ENCODE assay signal across 8 mouse cellular contexts in the genomic region with DNA sequence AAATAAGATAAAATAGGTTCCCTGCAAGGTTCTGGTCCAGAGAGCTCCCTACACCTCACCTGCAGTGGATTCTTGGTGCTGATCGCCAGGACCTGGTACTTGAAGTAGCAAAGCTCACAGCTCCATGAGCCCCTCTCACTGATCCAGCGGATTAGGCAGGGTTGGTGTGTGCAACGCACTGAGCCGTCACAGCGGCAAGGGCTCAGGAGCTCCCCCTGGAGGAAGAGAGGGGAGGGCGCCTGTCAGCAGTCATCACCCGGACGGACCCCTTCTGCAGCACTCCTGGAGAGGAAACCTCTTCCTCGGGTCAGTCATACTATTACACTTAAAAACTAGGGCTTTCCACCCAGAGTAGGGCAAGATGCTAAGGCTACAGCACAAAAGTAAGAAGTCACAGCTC. TPM values are rescaled to one million over a fixed set of nuclear protein-coding genes. Genes with fewer than 3 reads are reported as not detected.
A peak's percentile ranks its signal among the peaks of the same experiment; 100 is the strongest.
DNase-seq lines count a peak whose midpoint lies in the region; ATAC-seq and TF ChIP-seq lines count a peak whose summit lies in the region.

No protein-coding gene starts in this region.

- peaks cover 5% of the 10 kb centered on the region; the same call in 1 of the 2 replicates for H3K4me1 ChIP-seq in hindbrain, postnatal 0 days (ENCODE audit: insufficient read depth, low read length)
- peaks cover 19% of the 10 kb centered on the region for H3K4me1 ChIP-seq in limb, embryonic 12.5 days (replicated peaks)
- peaks cover 56% of the 10 kb centered on the region for H3K4me1 ChIP-seq in midbrain, embryonic 13.5 days (replicated peaks)
- peaks cover 13% of the 10 kb centered on the region; the same call in 1 of the 2 replicates for H3K4me1 ChIP-seq in spleen, adult 2 months (ENCODE audit: control insufficient read depth, insufficient read depth, insufficient read length)

- DNase-seq in heart, adult 11 months = peak; percentile 95
- DNase-seq in heart, postnatal 25 days (ENCODE audit: low spot score) = no peak
- peak; percentile 75 for DNase-seq in cerebellum, adult 9-11 months
- peak; percentile 84 for DNase-seq in hindbrain, postnatal 0 days (ENCODE audit: low spot score)
- DNase-seq in spleen, adult 2 months (ENCODE audit: low read depth in 1 of 2, low spot score in 2 of 2) = peak; percentile 43 to 77

- peak overlapping the region; percentile 86 for H3K4me3 ChIP-seq in hindbrain, postnatal 0 days (ENCODE audit: low read length)
- H3K4me3 ChIP-seq in limb, embryonic 12.5 days (replicated peaks) = peak overlapping the region; percentile 97
- peak overlapping the region; percentile 94 for H3K4me3 ChIP-seq in midbrain, embryonic 13.5 days (replicated peaks)
- no peak overlapping the region for H3K4me3 ChIP-seq in spleen, adult 2 months (ENCODE audit: extremely low read depth, insufficient read depth, insufficient read length)

- H3K9me3 ChIP-seq in hindbrain, postnatal 0 days (ENCODE audit: low read length) = no peaks in the 10 kb centered on the region
- no peaks in the 10 kb centered on the region for H3K9me3 ChIP-seq in limb, embryonic 12.5 days
- H3K9me3 ChIP-seq in midbrain, embryonic 13.5 days = no peaks in the 10 kb centered on the region

- intact Hi-C loops in heart, postnatal 25 days (cut with DNase I) = no loop called here

- no peak overlapping the region; the same call in 1 of the 2 replicates for H3K9ac ChIP-seq in hindbrain, postnatal 0 days (replicated peaks; ENCODE audit: low read length)
- 0 out of 2 replicates have a peak overlapping the region, but pooled peaks have one; percentile 8 for H3K9ac ChIP-seq in limb, embryonic 12.5 days (replicated peaks)
- H3K9ac ChIP-seq in midbrain, embryonic 13.5 days (replicated peaks) = peak overlapping the region; percentile 96

- WGBS in hindbrain, postnatal 0 days = 0% methylated on average over 9 of the region's 9 CpGs
- under 1% methylated on average over 9 of the region's 9 CpGs for WGBS in limb, embryonic 12.5 days
- 1% methylated on average over 9 of the region's 9 CpGs for WGBS in midbrain, embryonic 13.5 days
- WGBS in spleen, adult 2 months = 2% methylated on average over 9 of the region's 9 CpGs

- ATAC-seq in frontal cortex, adult (ENCODE audit: low TSS enrichment) = peak; percentile 40
- ATAC-seq in hindbrain, postnatal 0 days = peak; percentile 21; the same call in 1 of the 2 replicates
- ATAC-seq in limb, embryonic 12.5 days (ENCODE audit: insufficient number of reproducible peaks, insufficient read depth, low FRiP score, low TSS enrichment, low read depth) = 0 out of 2 replicates have a peak, but pooled peaks have one; percentile 9
- peak; percentile 34 for ATAC-seq in midbrain, embryonic 13.5 days

- no peaks in the 10 kb centered on the region for H3K27me3 ChIP-seq in hindbrain, postnatal 0 days (ENCODE audit: insufficient read depth, low read length)
- peaks cover 54% of the 10 kb centered on the region for H3K27me3 ChIP-seq in limb, embryonic 12.5 days
- no peaks in the 10 kb centered on the region for H3K27me3 ChIP-seq in midbrain, embryonic 13.5 days
- H3K27me3 ChIP-seq in spleen, adult 2 months (ENCODE audit: control insufficient read depth, insufficient read depth, low read length) = peaks cover 7% of the 10 kb centered on the region

- peak overlapping the region; percentile 88 for H3K4me2 ChIP-seq in hindbrain, postnatal 0 days (ENCODE audit: low read depth, low read length)
- peak overlapping the region; percentile 97 for H3K4me2 ChIP-seq in limb, embryonic 12.5 days
- peak overlapping the region; percentile 88 for H3K4me2 ChIP-seq in midbrain, embryonic 13.5 days (replicated peaks)

- peak; percentile 95 for TF ChIP-seq CTCF in hindbrain, postnatal 0 days (IDR thresholded peaks at IDR 0.05; ENCODE audit: low read depth)
- TF ChIP-seq CTCF in spleen, adult 2 months (IDR thresholded peaks at IDR 0.05; ENCODE audit: extremely low read depth, insufficient read depth, insufficient read length, insufficient replicate concordance) = peak; percentile 99

- TF ChIP-seq POLR2A in spleen, adult 2 months (IDR thresholded peaks at IDR 0.05; ENCODE audit: low read depth, low read length) = no peak

- no peak overlapping the region for H3K27ac ChIP-seq in hindbrain, postnatal 0 days
- no peak overlapping the region for H3K27ac ChIP-seq in limb, embryonic 12.5 days
- peak overlapping the region; percentile 98 for H3K27ac ChIP-seq in midbrain, embryonic 13.5 days
- H3K27ac ChIP-seq in spleen, adult 2 months (ENCODE audit: insufficient read depth, low read length) = no peak overlapping the region

- H3K36me3 ChIP-seq in hindbrain, postnatal 0 days (ENCODE audit: insufficient read depth, low read length) = peaks cover 35% of the 10 kb centered on the region
- H3K36me3 ChIP-seq in limb, embryonic 12.5 days = peaks cover 30% of the 10 kb centered on the region
- H3K36me3 ChIP-seq in midbrain, embryonic 13.5 days = peaks cover 42% of the 10 kb centered on the region
- H3K36me3 ChIP-seq in spleen, adult 2 months (ENCODE audit: control insufficient read depth, insufficient read depth, low read length) = no peaks in the 10 kb centered on the region

RNA-seq across cellular contexts. Expression of a gene that starts 1.8 kb away (rescaled TPM):
- 1 to 10 TPM; 2.3 to 2.5 TPM for total RNA-seq in heart, postnatal 25 days (2021)
- total RNA-seq in hindbrain, postnatal 0 days (2014; rRNA removed) = 78.3 and 80.1 TPM in 2 replicates
- 6.7 and 7.0 TPM in 2 replicates for polyA plus RNA-seq in hindbrain, postnatal 0 days (2015; fragmentation: Nextera tagmentation; extraction: Ambion mirVana)
- 1.5 and 1.9 TPM in 2 replicates for polyA plus RNA-seq in limb, embryonic 12.5 days (2016; fragmentation: Nextera tagmentation; extraction: Ambion mirVana)
- 5.6 and 6.4 TPM in 2 replicates for polyA plus RNA-seq in midbrain, embryonic 13.5 days (2015; fragmentation: Nextera tagmentation; extraction: Ambion mirVana)
- 3.1 and 4.1 TPM in 2 replicates for polyA plus RNA-seq in spleen, adult 2 months (2012; rRNA removed)

RNA-seq across cellular contexts. Expression of a gene that starts 5.2 kb away (rescaled TPM):
- 10 to 100 TPM; 76.1 to 83.3 TPM for total RNA-seq in heart, postnatal 25 days (2021)
- total RNA-seq in hindbrain, postnatal 0 days (2014; rRNA removed) = 483 and 524 TPM in 2 replicates
- 519 and 563 TPM in 2 replicates for polyA plus RNA-seq in hindbrain, postnatal 0 days (2015; fragmentation: Nextera tagmentation; extraction: Ambion mirVana)
- polyA plus RNA-seq in limb, embryonic 12.5 days (2016; fragmentation: Nextera tagmentation; extraction: Ambion mirVana) = 2,363 and 2,376 TPM in 2 replicates
- 1,636 and 1,639 TPM in 2 replicates for polyA plus RNA-seq in midbrain, embryonic 13.5 days (2015; fragmentation: Nextera tagmentation; extraction: Ambion mirVana)
- 106 and 140 TPM in 2 replicates for polyA plus RNA-seq in spleen, adult 2 months (2012; rRNA removed)

RNA-seq across cellular contexts. Expression of a gene that starts 10.1 kb away (rescaled TPM):
- under 1 TPM in 1 of 2 experiments, not detected in 1; 0.14 TPM for total RNA-seq in heart, postnatal 25 days (2021)
- 0.26 and 0.58 TPM in 2 replicates for total RNA-seq in hindbrain, postnatal 0 days (2014; rRNA removed)
- not detected in 2 replicates for polyA plus RNA-seq in hindbrain, postnatal 0 days (2015; fragmentation: Nextera tagmentation; extraction: Ambion mirVana)
- 0.16 TPM in 1 of 2 replicates, not detected in the other for polyA plus RNA-seq in limb, embryonic 12.5 days (2016; fragmentation: Nextera tagmentation; extraction: Ambion mirVana)
- 0.08 and 0.14 TPM in 2 replicates for polyA plus RNA-seq in midbrain, embryonic 13.5 days (2015; fragmentation: Nextera tagmentation; extraction: Ambion mirVana)
- 0.20 and 0.26 TPM in 2 replicates for polyA plus RNA-seq in spleen, adult 2 months (2012; rRNA removed)

RNA-seq across cellular contexts. Expression of a gene that starts 11.9 kb away (rescaled TPM):
- total RNA-seq in heart, postnatal 25 days (2021) = 10 to 100 TPM; 43.4 to 47.4 TPM
- 113 and 129 TPM in 2 replicates for total RNA-seq in hindbrain, postnatal 0 days (2014; rRNA removed)
- 105 and 107 TPM in 2 replicates for polyA plus RNA-seq in hindbrain, postnatal 0 days (2015; fragmentation: Nextera tagmentation; extraction: Ambion mirVana)
- polyA plus RNA-seq in limb, embryonic 12.5 days (2016; fragmentation: Nextera tagmentation; extraction: Ambion mirVana) = 171 and 172 TPM in 2 replicates
- 136 and 138 TPM in 2 replicates for polyA plus RNA-seq in midbrain, embryonic 13.5 days (2015; fragmentation: Nextera tagmentation; extraction: Ambion mirVana)
- 29.9 and 32.4 TPM in 2 replicates for polyA plus RNA-seq in spleen, adult 2 months (2012; rRNA removed)

RNA-seq across cellular contexts. Expression of a gene that starts 16.8 kb away (rescaled TPM):
- total RNA-seq in heart, postnatal 25 days (2021) = under 1 TPM in 1 of 2 experiments, not detected in 1; 0.11 TPM
- 0.31 TPM in 1 of 2 replicates, not detected in the other for total RNA-seq in hindbrain, postnatal 0 days (2014; rRNA removed)
- polyA plus RNA-seq in hindbrain, postnatal 0 days (2015; fragmentation: Nextera tagmentation; extraction: Ambion mirVana) = 0.19 TPM in 2 replicates
- 0.50 TPM in 2 replicates for polyA plus RNA-seq in limb, embryonic 12.5 days (2016; fragmentation: Nextera tagmentation; extraction: Ambion mirVana)
- polyA plus RNA-seq in midbrain, embryonic 13.5 days (2015; fragmentation: Nextera tagmentation; extraction: Ambion mirVana) = 0.11 and 0.18 TPM in 2 replicates
- 0.35 and 0.42 TPM in 2 replicates for polyA plus RNA-seq in spleen, adult 2 months (2012; rRNA removed)
